Mouse (Mus musculus): ENCODE data around the gene Sec23a.

GRCm38 (mm10) chr12:58924025-58924424 is 87.8 kb downstream of the Sec23a start:
- TF ChIP-seq CTCF (IDR thresholded peaks at IDR 0.05; ENCODE audit: extremely low read depth, insufficient read depth, low read length) (peak; percentile 65), POLR2A (IDR thresholded peaks at IDR 0.05; ENCODE audit: extremely low read depth, insufficient read depth, low read length) (no peak)
